Mouse (Mus musculus) layer of hippocampus, postnatal 36 days (tissue): ENCODE results near the gene Yaf2. TPM values are rescaled to one million over a fixed set of nuclear protein-coding genes. Genes with fewer than 3 reads are reported as not detected.
A peak's percentile ranks its signal among the peaks of the same experiment; 100 is the strongest.
"Not testable (repeated sequence)": the region's sequence is repeated elsewhere in the genome, so short reads cannot be mapped to it uniquely, and the experiment has no call there.

Source experiments
- DNase-seq, 2 experiments: peaks; one replicate each; pipeline ENCODE4 v3.0.0; 2022
- total RNA-seq, 2 experiments: library from RNA; stranded (reverse); gene quantifications; 2 replicates each; pipeline ENCODE4 v1.2.3; 2021

The Yaf2 gene
- total RNA-seq, 2 experiments from 2014 or later, result 90.0 to 93.8 TPM

- peak; percentile 30 to 39 for DNase-seq
Observed at GRCm38 (mm10) chr15:93251553-93252250, 85.0 kb downstream of the Yaf2 start.

- DNase-seq, result no peak
Observed at GRCm38 (mm10) chr15:93243202-93243601, 93.5 kb downstream of the Yaf2 start.

GRCm38 (mm10) chr15:93236456-93236855 is 100.3 kb downstream of the Yaf2 start:
- DNase-seq, result not testable (repeated sequence)

Other genes starting within 250 kb of the Yaf2 start
- gene Gxylt1, start 61.8 kb downstream of the Yaf2 start, total RNA-seq, result 10 to 100 TPM; 11.0 to 11.4 TPM
- 10 to 100 TPM; 78.3 to 82.2 TPM for gene Zcrb1, start 61.4 kb upstream of the Yaf2 start, total RNA-seq
- gene Pphln1, start 61.4 kb upstream of the Yaf2 start, total RNA-seq, result 10 to 100 TPM; 42.8 to 44.0 TPM